Mouse (Mus musculus) limb, embryonic 13.5 days (tissue): ENCODE results near the gene Tas2r135. TPM values are rescaled to one million over a fixed set of nuclear protein-coding genes. Genes with fewer than 3 reads are reported as not detected.

Source experiments
- ATAC-seq: fragments of 200-750 bp; cut with Nextera tagmentation; 2 replicates; pipeline ENCODE4 v1.8.0; 2017; ENCODE audit warnings: low read depth, moderate number of reproducible peaks, moderate TSS enrichment; ENCODE audit not compliant: low FRiP score
- H3K27ac ChIP-seq: fragments of 300-500 bp; sonication (generic); 2 replicates; pipeline ENCODE4 v1.5.1; 2015; ENCODE audit warnings: inconsistent platforms, mild to moderate bottlenecking, moderate library complexity
- H3K27me3 ChIP-seq: fragments of 300-500 bp; sonication (generic); 2 replicates; pipeline ENCODE4 v1.6.1; 2015; ENCODE audit warnings: mild to moderate bottlenecking, inconsistent platforms
- H3K36me3 ChIP-seq: fragments of 300-500 bp; sonication (generic); 2 replicates; pipeline ENCODE4 v1.6.1; 2015; ENCODE audit warnings: inconsistent platforms, mild to moderate bottlenecking, moderate library complexity
- H3K4me1 ChIP-seq: fragments of 300-500 bp; sonication (generic); 2 replicates; pipeline ENCODE4 v1.6.1; 2015; ENCODE audit warnings: inconsistent platforms
- H3K4me2 ChIP-seq: fragments of 300-500 bp; sonication (generic); replicated peaks from 2 replicates; pipeline ENCODE4 v1.6.1; 2015; ENCODE audit warnings: inconsistent platforms, mild to moderate bottlenecking, moderate library complexity
- H3K4me3 ChIP-seq: fragments of 300-500 bp; sonication (generic); 2 replicates; pipeline ENCODE4 v1.5.1; 2015; ENCODE audit warnings: moderate library complexity, mild to moderate bottlenecking, inconsistent platforms
- H3K9ac ChIP-seq: fragments of 300-500 bp; sonication (generic); 2 replicates; pipeline ENCODE4 v1.6.1; 2015; ENCODE audit warnings: mild to moderate bottlenecking, inconsistent platforms
- H3K9me3 ChIP-seq: fragments of 300-500 bp; sonication (generic); 2 replicates; pipeline ENCODE4 v1.6.1; 2016; ENCODE audit warnings: inconsistent platforms
- WGBS: fragments of 180-500 bp; shearing (Covaris S2); methylation state at CpG from one replicate; pipeline ENCODE4 v1.1.7; 2015; 5-methylcytosine and 5-hydroxymethylcytosine counted together
- polyA plus RNA-seq: library from polyadenylated mRNA; unstranded; fragments of >200 nt; fragmentation: Nextera tagmentation; extraction: Ambion mirVana; gene quantifications from 2 replicates; pipeline ENCODE4 v1.2.1, GENCODE M21; 2015

Tas2r135 gene
- polyA plus RNA-seq, 1 experiment from 2014 or later, result not detected

- Histone ChIP-seq H3K27me3 (no peaks in the 10 kb centered on the region), H3K4me3 (no peak overlapping the region), H3K27ac (no peak overlapping the region), H3K9me3 (no peaks in the 10 kb centered on the region), H3K36me3 (no peaks in the 10 kb centered on the region), H3K4me2 (no peak overlapping the region), H3K9ac (no peak overlapping the region), H3K4me1 (peaks cover 25% of the 10 kb centered on the region)
- no peak for ATAC-seq
- 34% methylated on average over 4 of the region's 4 CpGs for WGBS
Observed at GRCm38 (mm10) chr6:42376016-42376415, 29.2 kb upstream of the Tas2r135 start.

DNA sequence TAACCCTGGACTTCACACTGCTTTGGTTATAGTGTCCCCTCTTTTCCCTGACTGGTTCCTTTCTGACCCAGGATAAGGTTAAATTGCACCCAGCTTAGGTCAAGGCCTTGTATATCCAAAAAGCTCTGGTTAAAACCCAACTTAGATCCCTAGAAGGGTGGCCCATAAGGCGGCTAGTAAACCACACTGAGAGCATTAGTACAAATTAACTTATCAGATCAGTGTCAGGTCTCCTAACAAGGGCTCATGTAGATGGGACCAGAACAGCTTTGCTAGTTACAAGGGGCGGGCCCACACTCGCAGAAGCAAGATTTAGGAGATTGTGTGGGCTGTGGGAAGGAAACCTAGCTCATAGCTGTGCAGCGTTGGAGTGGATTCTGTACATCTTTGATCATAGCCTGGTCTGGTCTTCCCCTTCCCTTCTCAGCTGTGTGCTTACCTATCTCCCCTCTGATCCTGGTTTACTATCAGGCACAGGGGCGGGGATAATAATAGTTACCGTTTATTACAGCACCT, 28.7 kb upstream of the Tas2r135 start:
- WGBS, result 62% methylated on average over 6 of the region's 6 CpGs
- Histone ChIP-seq H3K27me3 (no peaks in the 10 kb centered on the region), H3K9me3 (no peaks in the 10 kb centered on the region), H3K27ac (no peak overlapping the region), H3K4me2 (no peak overlapping the region), H3K36me3 (no peaks in the 10 kb centered on the region), H3K9ac (no peak overlapping the region), H3K4me3 (no peak overlapping the region), H3K4me1 (peaks cover 30% of the 10 kb centered on the region)
- ATAC-seq, result no peak

DNA sequence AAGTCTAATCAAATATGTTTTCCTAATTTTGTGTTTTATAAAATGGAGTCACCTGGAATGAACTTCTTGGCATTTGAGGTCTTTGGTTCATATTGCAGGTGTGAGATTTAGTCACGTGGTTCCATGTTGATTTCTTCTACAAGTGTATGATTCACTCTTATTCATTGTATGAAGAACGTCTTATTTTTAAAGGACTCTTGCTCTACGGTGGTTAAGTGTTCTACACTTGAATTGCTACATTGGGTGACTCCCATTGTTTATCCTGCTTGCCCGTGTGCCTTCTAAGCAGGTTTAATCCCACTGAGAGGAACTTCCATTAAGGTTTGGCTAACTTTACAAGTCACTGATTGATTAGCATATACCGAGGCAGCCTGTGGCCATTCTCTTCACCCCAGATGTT, 28.0 kb upstream of the Tas2r135 start:
- H3K4me2 ChIP-seq, result no peak overlapping the region
- H3K27ac ChIP-seq, result no peak overlapping the region
- no peaks in the 10 kb centered on the region for H3K27me3 ChIP-seq
- WGBS, result 80% methylated on average over 5 of the region's 5 CpGs
- H3K4me3 ChIP-seq, result no peak overlapping the region
- no peak overlapping the region for H3K9ac ChIP-seq
- H3K4me1 ChIP-seq, result peaks cover 30% of the 10 kb centered on the region
- H3K9me3 ChIP-seq, result no peaks in the 10 kb centered on the region
- H3K36me3 ChIP-seq, result no peaks in the 10 kb centered on the region
- no peak for ATAC-seq

DNA sequence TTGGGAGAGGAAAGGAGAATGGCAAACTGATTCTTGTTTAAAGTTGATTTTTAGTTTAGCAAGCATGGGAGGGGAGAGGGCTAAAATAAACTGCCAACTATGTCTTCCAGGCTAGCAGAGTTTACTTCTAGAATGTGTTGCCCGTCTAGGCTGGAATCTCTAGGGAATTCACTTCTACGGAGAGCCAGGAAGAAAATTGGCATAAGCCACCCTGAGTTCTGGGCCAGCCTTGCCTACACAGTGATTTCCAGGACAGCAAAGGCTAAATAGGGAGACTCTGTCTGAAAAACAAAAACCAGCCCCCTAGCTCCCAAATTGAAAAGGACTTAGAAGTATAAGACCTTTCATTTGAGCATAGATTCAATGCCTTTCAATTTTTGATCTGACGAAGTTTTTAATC, 25.7 kb upstream of the Tas2r135 start:
- H3K36me3 ChIP-seq, result no peaks in the 10 kb centered on the region

DNA sequence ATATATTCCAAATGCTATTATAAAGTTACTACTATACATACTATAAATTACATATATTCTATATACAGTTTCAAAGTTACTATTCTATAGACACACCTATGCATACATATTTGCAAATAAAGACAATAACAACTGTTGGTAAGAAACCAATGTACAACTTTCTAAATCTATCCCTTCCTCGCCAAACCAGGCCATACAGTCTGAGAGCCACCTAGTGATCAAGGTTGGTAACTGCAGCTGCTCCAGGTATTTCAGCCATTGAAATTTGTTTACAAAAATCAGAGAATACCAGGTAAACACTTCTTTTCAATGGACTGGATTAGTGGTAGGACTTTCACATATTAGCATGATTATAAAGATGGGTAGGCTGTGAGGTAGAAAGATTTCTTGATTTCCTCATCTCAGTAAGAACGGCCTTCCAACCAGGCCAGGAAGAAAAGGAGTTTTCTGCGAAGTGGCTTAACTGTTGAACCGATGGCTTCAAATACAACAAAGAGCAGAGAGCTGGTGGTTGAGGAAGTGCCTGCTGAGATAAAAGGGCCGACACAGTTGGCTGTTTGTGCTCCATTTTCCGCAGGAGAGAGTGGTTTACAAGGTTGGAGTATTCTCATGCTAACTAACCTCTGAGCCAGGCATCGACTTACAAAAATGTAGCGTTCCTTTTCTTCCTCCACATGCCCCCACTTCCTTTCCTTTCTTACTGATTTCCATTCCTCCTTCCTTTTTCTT, 24.7 kb upstream of the Tas2r135 start:
- ATAC-seq, result no peak
- WGBS, result 7% methylated on average over 8 of the region's 8 CpGs
- Histone ChIP-seq H3K4me2 (peak overlapping the region; percentile 26; the same call in 1 of the 2 replicates), H3K27ac (no peak overlapping the region), H3K4me1 (peaks cover 14% of the 10 kb centered on the region), H3K9ac (peak overlapping the region; percentile 31; the same call in 1 of the 2 replicates), H3K27me3 (no peaks in the 10 kb centered on the region), H3K9me3 (no peaks in the 10 kb centered on the region), H3K4me3 (no peak overlapping the region), H3K36me3 (no peaks in the 10 kb centered on the region)

More for the DNA sequence above, 25.7 kb upstream of the Tas2r135 start:
- Histone ChIP-seq H3K27ac (no peak overlapping the region), H3K4me3 (no peak overlapping the region), H3K4me1 (peaks cover 14% of the 10 kb centered on the region), H3K9me3 (no peaks in the 10 kb centered on the region), H3K4me2 (no peak overlapping the region), H3K9ac (no peak overlapping the region), H3K27me3 (no peaks in the 10 kb centered on the region)
- 35% methylated on average over 3 of the region's 3 CpGs for WGBS
- no peak for ATAC-seq

DNA sequence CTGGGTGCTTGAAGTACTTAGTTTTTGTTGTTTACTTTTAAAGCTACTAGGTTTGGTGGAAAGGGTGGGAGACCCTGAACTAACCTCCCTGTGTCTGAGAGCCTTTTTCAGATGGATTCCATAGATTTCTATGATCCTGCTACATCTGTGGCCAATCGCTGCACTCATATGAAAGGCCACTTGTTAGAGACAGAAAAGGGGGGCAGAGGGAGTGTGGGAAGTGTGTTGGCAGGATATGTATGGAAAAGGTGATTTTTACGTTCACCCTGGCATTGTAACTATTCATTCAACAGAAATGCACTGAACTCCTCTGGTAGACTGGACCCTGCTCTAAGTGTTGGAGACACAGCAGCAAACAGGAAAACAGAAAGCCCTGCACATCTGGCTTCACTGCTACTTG, 24.0 kb upstream of the Tas2r135 start:
- H3K27ac ChIP-seq, result no peak overlapping the region
- peak; percentile 30; the same call in 1 of the 2 replicates for ATAC-seq
- 34% methylated on average over 2 of the region's 2 CpGs for WGBS
- peaks cover 14% of the 10 kb centered on the region for H3K4me1 ChIP-seq
- no peaks in the 10 kb centered on the region for H3K36me3 ChIP-seq
- H3K4me2 ChIP-seq, result no peak overlapping the region
- H3K4me3 ChIP-seq, result no peak overlapping the region
- H3K27me3 ChIP-seq, result no peaks in the 10 kb centered on the region
- H3K9me3 ChIP-seq, result no peaks in the 10 kb centered on the region
- no peak overlapping the region for H3K9ac ChIP-seq

DNA sequence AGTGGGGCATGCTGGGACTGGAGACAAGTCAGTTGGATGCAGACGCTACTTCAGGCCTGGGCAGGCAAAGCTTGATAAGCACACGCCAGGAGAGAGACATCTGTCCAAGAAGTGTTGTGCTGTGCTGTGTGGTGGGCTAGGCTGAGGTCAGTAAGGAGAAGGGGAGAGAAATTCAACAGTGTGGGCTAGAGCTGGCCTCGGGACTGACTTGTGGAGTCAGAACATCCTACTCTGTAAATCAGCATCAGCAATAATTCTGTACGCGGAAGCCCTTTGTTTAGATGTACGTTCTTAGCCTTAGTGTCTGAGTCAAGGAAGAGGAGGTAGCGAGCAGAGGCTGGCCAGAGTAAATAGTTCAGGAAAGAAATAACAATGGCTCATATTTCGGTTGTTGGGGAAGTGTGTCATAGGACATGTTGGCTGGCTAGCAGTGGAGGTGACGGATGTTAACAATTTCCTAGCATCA, 23.3 kb upstream of the Tas2r135 start:
- H3K27ac ChIP-seq, result peak overlapping the region; percentile 49; the same call in 1 of the 2 replicates
- no peak overlapping the region for H3K9ac ChIP-seq
- WGBS, result 68% methylated on average over 9 of the region's 9 CpGs
- no peak overlapping the region for H3K4me3 ChIP-seq
- no peaks in the 10 kb centered on the region for H3K27me3 ChIP-seq
- H3K9me3 ChIP-seq, result no peaks in the 10 kb centered on the region
- H3K4me1 ChIP-seq, result peaks cover 14% of the 10 kb centered on the region
- no peaks in the 10 kb centered on the region for H3K36me3 ChIP-seq
- H3K4me2 ChIP-seq, result no peak overlapping the region
- no peak for ATAC-seq

DNA sequence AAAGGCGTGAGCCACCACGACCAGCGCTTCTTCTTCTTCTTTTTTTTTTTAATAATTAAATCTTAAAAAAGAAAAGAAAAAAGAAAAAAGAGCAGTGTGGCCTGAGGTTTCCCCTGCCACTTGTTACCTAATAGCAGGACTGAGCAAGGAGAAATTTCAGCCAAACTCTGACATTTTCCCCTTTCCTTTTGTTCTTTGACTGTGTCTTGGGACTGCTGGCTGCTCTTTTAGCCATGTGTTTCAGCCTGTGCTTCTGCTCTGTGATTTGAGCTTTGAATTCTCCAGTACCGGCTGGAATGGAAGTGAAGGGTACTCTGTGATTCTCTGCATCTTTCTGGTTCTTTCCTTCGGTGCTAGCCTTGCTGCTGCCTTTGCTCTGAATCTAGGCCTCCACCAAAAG, 21.9 kb upstream of the Tas2r135 start:
- no peaks in the 10 kb centered on the region for H3K36me3 ChIP-seq
- ATAC-seq, result no peak
- WGBS, result 92% methylated on average over 5 of the region's 5 CpGs

DNA sequence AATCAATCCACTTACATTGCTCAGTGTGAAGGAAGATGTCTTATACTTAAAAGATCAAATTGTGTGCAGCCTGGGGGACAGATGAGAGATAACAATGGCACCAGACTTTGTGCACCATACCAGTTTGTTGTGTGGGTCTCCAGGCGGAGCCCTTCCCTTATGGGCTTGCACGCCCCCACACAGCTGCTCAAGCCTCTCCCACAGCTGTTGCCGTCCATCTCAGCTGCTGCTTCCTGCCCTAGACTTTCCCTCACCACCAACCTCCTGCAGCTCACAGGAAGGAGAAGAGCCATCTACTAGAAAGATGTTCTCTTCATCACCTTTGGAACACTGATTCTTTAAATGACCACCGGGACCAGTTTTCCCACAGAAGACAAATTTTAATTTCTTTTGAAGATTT, 19.6 kb upstream of the Tas2r135 start:
- Histone ChIP-seq H3K27me3 (no peaks in the 10 kb centered on the region), H3K4me3 (no peak overlapping the region), H3K9ac (no peak overlapping the region), H3K4me2 (no peak overlapping the region), H3K4me1 (peaks cover 14% of the 10 kb centered on the region), H3K36me3 (no peaks in the 10 kb centered on the region), H3K9me3 (no peaks in the 10 kb centered on the region), H3K27ac (no peak overlapping the region)
- WGBS, result 72% methylated on average over 4 of the region's 4 CpGs
- peak; percentile 80 for ATAC-seq

More for the DNA sequence above, 21.9 kb upstream of the Tas2r135 start:
- Histone ChIP-seq H3K27ac (no peak overlapping the region), H3K4me1 (peaks cover 14% of the 10 kb centered on the region), H3K27me3 (no peaks in the 10 kb centered on the region), H3K4me3 (no peak overlapping the region), H3K9ac (no peak overlapping the region), H3K9me3 (no peaks in the 10 kb centered on the region), H3K4me2 (no peak overlapping the region)

GRCm38 (mm10) chr6:42391796-42392330, 13.4 kb upstream of the Tas2r135 start:
- WGBS, result 18% methylated on average over 2 of the region's 2 CpGs
- no peak for ATAC-seq
- H3K4me1 ChIP-seq, result 0 out of 2 replicates have a peak, but pooled peaks cover 7% of the 10 kb centered on the region
- H3K27me3 ChIP-seq, result no peaks in the 10 kb centered on the region
- no peaks in the 10 kb centered on the region for H3K9me3 ChIP-seq
- H3K4me2 ChIP-seq, result no peak overlapping the region
- no peaks in the 10 kb centered on the region for H3K36me3 ChIP-seq
- H3K4me3 ChIP-seq, result no peak overlapping the region
- H3K27ac ChIP-seq, result no peak overlapping the region
- no peak overlapping the region for H3K9ac ChIP-seq

DNA sequence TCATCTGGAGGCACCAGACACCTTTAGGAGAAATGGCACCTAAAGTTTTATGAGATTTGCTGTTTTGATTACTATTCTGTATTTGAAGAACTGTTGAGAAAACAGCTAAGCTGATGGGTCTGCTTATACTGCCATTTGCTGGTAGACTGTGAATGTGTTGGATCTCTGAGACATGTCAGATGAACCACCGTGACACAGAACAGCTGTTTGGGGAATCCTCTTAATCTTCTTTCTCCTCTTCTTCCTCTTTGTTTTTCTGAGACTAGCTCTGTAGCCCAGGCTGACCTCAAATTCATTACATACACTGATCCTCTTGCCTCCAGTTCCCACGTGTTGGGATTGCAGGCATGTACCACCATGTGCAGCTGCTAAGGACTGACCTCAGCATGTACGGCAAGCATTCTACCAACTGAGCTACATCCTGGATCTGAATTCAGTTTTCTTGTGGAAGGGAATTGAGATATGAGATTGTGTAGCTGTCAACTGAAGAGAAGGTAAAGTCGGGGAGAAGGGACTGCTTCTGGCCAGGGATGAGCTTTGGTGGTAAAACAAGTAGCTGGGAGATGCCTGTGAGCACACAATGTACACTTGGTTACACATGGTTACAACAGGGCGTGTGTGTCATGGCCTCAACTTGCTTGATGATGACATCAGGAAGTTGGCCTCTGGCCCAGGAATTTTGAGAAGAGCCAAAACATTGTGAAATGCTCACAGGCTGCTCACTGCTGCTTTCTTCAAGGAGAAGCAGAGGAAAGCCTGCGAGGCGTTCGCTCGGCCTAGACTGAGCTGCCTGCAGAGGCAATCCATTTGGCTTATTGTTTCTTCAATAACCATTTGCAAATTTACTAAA, 9.0 kb upstream of the Tas2r135 start:
- Histone ChIP-seq H3K36me3 (no peaks in the 10 kb centered on the region), H3K9ac (no peak overlapping the region), H3K4me1 (0 out of 2 replicates have a peak, but pooled peaks cover 7% of the 10 kb centered on the region), H3K27ac (no peak overlapping the region), H3K27me3 (no peaks in the 10 kb centered on the region), H3K4me2 (no peak overlapping the region), H3K9me3 (no peaks in the 10 kb centered on the region), H3K4me3 (no peak overlapping the region)
- WGBS, result 73% methylated on average over 9 of the region's 9 CpGs
- ATAC-seq, result peak; percentile 51; the same call in 1 of the 2 replicates
